Mouse (Mus musculus) forebrain, embryonic 16.5 days (tissue): ENCODE data around the gene Gm20388. TPM values are rescaled to one million over a fixed set of nuclear protein-coding genes. Genes with fewer than 3 reads are reported as not detected.
A peak's percentile ranks its signal among the peaks of the same experiment; 100 is the strongest.

Experiments
- ATAC-seq: fragments of 200-750 bp; cut with Nextera tagmentation; 2 replicates; pipeline ENCODE4 v1.8.0; 2017; ENCODE audit warnings: mild to moderate bottlenecking, moderate library complexity
- H3K27ac ChIP-seq: fragments of 300-500 bp; sonication (generic); 2 replicates; pipeline ENCODE4 v1.5.1; 2014; ENCODE audit warnings: low read length, control low read depth
- H3K27me3 ChIP-seq: fragments of 300-500 bp; sonication (generic); replicated peaks from 2 replicates; pipeline ENCODE4 v1.6.1; 2014; ENCODE audit warnings: low read length; ENCODE audit not compliant: control insufficient read depth, insufficient read depth
- H3K36me3 ChIP-seq: fragments of 300-500 bp; sonication (generic); 2 replicates; pipeline ENCODE4 v1.6.1; 2014; ENCODE audit not compliant: control insufficient read depth, insufficient read depth
- H3K4me1 ChIP-seq: fragments of 300-500 bp; sonication (generic); replicated peaks from 2 replicates; pipeline ENCODE4 v1.6.1; 2014; ENCODE audit warnings: low read length; ENCODE audit not compliant: control insufficient read depth, insufficient read depth
- H3K4me2 ChIP-seq: fragments of 300-500 bp; sonication (generic); 2 replicates; pipeline ENCODE4 v1.6.1; 2014; ENCODE audit warnings: mild to moderate bottlenecking, low read length, control low read depth
- H3K4me3 ChIP-seq: fragments of 300-500 bp; sonication (generic); replicated peaks from 2 replicates; pipeline ENCODE4 v1.5.1; 2014; ENCODE audit warnings: mild to moderate bottlenecking, low read length, control low read depth
- H3K9ac ChIP-seq: fragments of 300-500 bp; sonication (generic); replicated peaks from 2 replicates; pipeline ENCODE4 v1.6.1; 2014; ENCODE audit warnings: low read depth, low read length, control low read depth
- H3K9me3 ChIP-seq: fragments of 300-500 bp; sonication (generic); 2 replicates; pipeline ENCODE4 v1.6.1; 2016; ENCODE audit warnings: low read length; ENCODE audit not compliant: control insufficient read depth
- WGBS: fragments of 180-500 bp; shearing (Covaris S2); extraction: QIAGEN DNeasy Blood & Tissue Kit; methylation state at CpG from one replicate; pipeline ENCODE4 v1.1.7; 2014; 5-methylcytosine and 5-hydroxymethylcytosine counted together
- polyA plus RNA-seq: library from polyadenylated mRNA; unstranded; fragments of >200 nt; fragmentation: Nextera tagmentation; extraction: Ambion mirVana; gene quantifications from 2 replicates; pipeline ENCODE4 v1.2.1, GENCODE M21; 2015

Gm20388 gene
- polyA plus RNA-seq, 1 experiment from 2014 or later = 4.7 TPM

DNA sequence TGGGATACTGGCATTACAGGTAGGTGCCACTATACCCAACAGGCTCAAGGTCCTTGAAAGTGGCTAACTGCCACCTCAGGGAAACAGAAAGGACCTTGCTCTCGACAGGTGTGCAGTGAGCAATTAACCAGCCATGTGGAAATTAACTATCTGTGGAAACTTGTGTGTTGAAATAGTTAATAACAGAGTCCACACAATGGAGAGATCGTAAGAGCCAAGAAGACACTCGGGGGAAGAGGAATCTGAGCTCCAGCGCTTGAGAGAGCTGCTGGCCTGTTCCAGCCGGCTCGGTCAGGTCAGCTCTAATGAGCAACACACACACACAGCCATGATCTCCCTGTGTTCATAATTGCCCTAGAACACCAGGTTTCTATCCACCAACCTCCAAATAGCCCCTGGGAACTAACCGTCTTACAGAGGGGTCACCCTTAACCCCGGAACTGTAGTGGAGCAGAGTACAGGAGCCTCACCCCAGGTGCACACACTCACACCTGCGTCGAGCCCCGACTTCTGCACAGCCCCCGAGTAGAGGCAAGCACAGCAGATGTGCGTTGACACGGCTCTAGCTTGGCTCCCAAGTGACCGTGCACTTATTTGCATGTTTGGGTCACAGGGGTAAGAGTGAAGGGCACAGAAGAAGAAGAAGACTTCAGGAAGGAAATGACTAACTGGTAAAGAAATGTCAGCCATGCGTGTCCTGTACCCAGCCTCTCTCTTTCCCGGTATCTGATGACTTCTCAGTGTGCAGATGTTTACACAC lies 814.4 kb downstream of the Gm20388 start:
- H3K4me1 ChIP-seq = no peaks in the 10 kb centered on the region
- H3K9ac ChIP-seq = no peak overlapping the region
- no peaks in the 10 kb centered on the region for H3K27me3 ChIP-seq
- no peak overlapping the region for H3K27ac ChIP-seq
- H3K36me3 ChIP-seq = no peaks in the 10 kb centered on the region
- H3K4me2 ChIP-seq = no peak overlapping the region
- H3K9me3 ChIP-seq = no peaks in the 10 kb centered on the region
- no peak for ATAC-seq
- 83% methylated on average over 17 of the region's 17 CpGs for WGBS
- H3K4me3 ChIP-seq = no peak overlapping the region

DNA sequence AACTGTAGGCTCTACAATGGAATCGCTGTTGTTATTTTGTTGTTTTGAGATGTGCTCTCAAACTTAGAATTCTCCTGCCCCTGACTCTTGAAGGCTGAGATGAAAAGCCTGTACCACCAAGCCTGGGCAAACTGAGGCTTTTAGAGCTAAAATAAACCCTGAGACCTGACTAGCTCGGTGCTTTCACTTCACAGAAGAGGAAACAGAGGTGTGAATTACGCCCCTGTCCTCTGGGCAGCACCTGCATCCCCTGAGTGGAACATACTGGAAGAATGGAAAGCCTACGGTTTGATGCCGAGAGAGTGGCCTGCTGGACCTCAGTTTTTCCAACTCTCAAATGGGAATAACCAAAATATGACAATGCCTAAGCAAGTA lies 814.9 kb downstream of the Gm20388 start:
- Histone ChIP-seq H3K4me3 (no peak overlapping the region), H3K4me2 (no peak overlapping the region), H3K4me1 (no peaks in the 10 kb centered on the region), H3K36me3 (no peaks in the 10 kb centered on the region), H3K9ac (no peak overlapping the region), H3K27ac (no peak overlapping the region), H3K9me3 (no peaks in the 10 kb centered on the region), H3K27me3 (no peaks in the 10 kb centered on the region)
- 90% methylated on average over 5 of the region's 5 CpGs for WGBS
- ATAC-seq = no peak

DNA sequence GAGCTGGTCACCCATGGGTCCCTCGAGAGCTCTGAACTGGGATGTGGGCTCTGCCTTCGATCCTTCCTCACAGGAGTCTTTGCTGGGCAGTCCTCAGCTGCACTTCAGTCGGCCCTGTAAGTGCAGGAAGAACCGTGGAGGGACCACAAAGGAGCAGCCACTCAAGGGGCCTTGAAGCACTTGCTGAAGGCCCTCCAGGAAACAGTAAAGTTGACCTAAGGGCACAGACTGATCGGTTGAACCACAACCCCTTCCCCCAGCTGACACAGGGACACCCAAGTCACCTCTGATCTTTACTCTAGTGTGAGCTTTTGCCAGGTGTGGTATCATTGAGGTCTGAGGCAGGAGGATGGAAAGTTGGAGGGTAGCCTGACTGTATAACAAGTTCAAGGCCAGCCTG lies 815.4 kb downstream of the Gm20388 start:
- Histone ChIP-seq H3K4me3 (no peak overlapping the region), H3K36me3 (no peaks in the 10 kb centered on the region), H3K4me2 (no peak overlapping the region), H3K4me1 (no peaks in the 10 kb centered on the region), H3K9ac (no peak overlapping the region), H3K27ac (no peak overlapping the region), H3K27me3 (no peaks in the 10 kb centered on the region), H3K9me3 (no peaks in the 10 kb centered on the region)
- WGBS = 81% methylated on average over 5 of the region's 5 CpGs
- no peak for ATAC-seq

DNA sequence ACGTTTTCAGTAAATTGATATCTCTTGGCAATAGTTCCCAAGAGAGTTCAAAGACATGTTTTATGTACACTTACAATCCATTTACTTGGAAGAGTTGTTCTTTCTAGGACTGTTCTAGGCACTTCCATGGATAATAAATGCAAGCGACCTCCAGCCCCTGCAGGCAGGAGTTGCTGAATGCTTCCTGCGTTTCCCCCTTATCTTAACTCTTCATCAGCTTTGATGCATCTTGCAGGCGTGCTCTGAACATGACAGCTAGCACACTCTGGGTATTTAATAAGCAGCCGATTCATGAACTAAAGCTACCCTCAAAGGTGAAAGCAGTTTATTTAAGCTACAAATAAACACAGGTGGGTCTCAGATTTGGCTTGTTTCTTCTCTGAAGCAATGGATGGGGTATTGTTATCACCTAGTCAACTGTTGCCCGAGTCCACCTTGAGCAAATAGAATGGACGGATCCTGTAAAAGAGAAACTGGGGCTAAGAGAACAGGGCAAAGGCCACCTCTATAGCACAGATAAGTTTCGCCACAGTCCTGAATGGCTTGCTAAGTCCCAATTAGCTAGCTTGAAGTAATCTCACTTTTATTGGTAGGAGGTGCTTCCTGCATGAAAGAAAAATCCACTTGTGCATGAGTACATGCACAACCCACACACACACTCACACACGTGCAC lies 818.0 kb downstream of the Gm20388 start:
- Histone ChIP-seq H3K36me3 (no peaks in the 10 kb centered on the region), H3K27ac (no peak overlapping the region), H3K9ac (no peak overlapping the region), H3K27me3 (0 out of 2 replicates have a peak, but pooled peaks cover 5% of the 10 kb centered on the region), H3K9me3 (no peaks in the 10 kb centered on the region), H3K4me2 (no peak overlapping the region), H3K4me1 (no peaks in the 10 kb centered on the region), H3K4me3 (no peak overlapping the region)
- WGBS = 76% methylated on average over 9 of the region's 9 CpGs
- no peak for ATAC-seq

DNA sequence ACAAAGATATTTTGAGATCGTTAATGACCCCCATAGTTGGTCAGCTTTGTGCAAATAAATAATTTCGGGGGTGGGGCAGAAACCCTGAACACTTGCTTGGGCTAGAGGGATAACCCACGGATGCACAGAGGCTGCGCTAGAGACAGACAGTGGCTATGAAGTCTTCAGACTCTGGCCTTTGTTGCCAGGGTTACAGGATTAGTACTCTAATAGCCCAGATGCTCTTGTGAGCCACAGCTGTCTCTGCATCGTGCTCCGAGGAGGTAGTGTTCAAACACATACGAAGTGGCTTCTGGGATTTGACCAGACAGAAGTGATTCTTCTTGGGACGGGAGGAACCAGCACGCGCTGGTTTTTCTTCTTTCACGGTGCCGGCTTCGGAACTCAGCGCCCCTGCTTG lies 820.9 kb downstream of the Gm20388 start:
- Histone ChIP-seq H3K4me3 (no peak overlapping the region), H3K4me1 (peaks cover 9% of the 10 kb centered on the region), H3K4me2 (no peak overlapping the region), H3K27me3 (peaks cover 18% of the 10 kb centered on the region), H3K9ac (no peak overlapping the region), H3K27ac (no peak overlapping the region), H3K36me3 (no peaks in the 10 kb centered on the region), H3K9me3 (no peaks in the 10 kb centered on the region)
- ATAC-seq = no peak
- WGBS = 32% methylated on average over 14 of the region's 14 CpGs

GRCm38 (mm10) chr8:120732068-120732467 lies 821.4 kb downstream of the Gm20388 start:
- no peak overlapping the region for H3K27ac ChIP-seq
- 49% methylated on average over 5 of the region's 6 CpGs for WGBS
- H3K9me3 ChIP-seq = no peaks in the 10 kb centered on the region
- H3K4me1 ChIP-seq = peaks cover 11% of the 10 kb centered on the region
- H3K9ac ChIP-seq = no peak overlapping the region
- no peak overlapping the region for H3K4me3 ChIP-seq
- ATAC-seq = no peak
- peaks cover 19% of the 10 kb centered on the region for H3K27me3 ChIP-seq
- H3K36me3 ChIP-seq = no peaks in the 10 kb centered on the region
- H3K4me2 ChIP-seq = no peak overlapping the region

- peaks cover 19% of the 10 kb centered on the region for H3K27me3 ChIP-seq
- peak; percentile 97 for ATAC-seq
These were observed 825.3 kb downstream of the Gm20388 start, which contains the start of gene Irf8 for GRCm38 (mm10) chr8:120735770-120736481. TSS of gene Irf8 (plus strand) at chr8:120736358.

GRCm38 (mm10) chr8:120736486-120736885 lies 825.8 kb downstream of the Gm20388 start:
- H3K27ac ChIP-seq = no peak overlapping the region
- H3K27me3 ChIP-seq = peaks cover 19% of the 10 kb centered on the region
- ATAC-seq = peak; percentile 65

More at GRCm38 (mm10) chr8:120735770-120736481, 825.3 kb downstream of the Gm20388 start, which contains the start of gene Irf8:
- peak within 1 kb of the TSS; percentile 61 for H3K9ac ChIP-seq
- no peaks in the 10 kb centered on the region for H3K9me3 ChIP-seq
- H3K36me3 ChIP-seq = no peaks in the 10 kb centered on the region
- H3K27ac ChIP-seq = no peak within 1 kb of the TSS
- peak within 1 kb of the TSS; percentile 99 for H3K4me2 ChIP-seq
- WGBS = under 1% methylated on average over 60 of the region's 62 CpGs
- peak within 1 kb of the TSS; percentile 63 for H3K4me3 ChIP-seq
- peaks cover 11% of the 10 kb centered on the region for H3K4me1 ChIP-seq

GRCm38 (mm10) chr8:120737166-120737565 lies 826.5 kb downstream of the Gm20388 start:
- no peaks in the 10 kb centered on the region for H3K9me3 ChIP-seq
- no peak overlapping the region for H3K4me3 ChIP-seq
- H3K27ac ChIP-seq = no peak overlapping the region
- H3K36me3 ChIP-seq = no peaks in the 10 kb centered on the region
- ATAC-seq = no peak
- no peak overlapping the region for H3K9ac ChIP-seq
- no peak overlapping the region for H3K4me2 ChIP-seq
- peaks cover 19% of the 10 kb centered on the region for H3K27me3 ChIP-seq
- peaks cover 11% of the 10 kb centered on the region for H3K4me1 ChIP-seq
- WGBS = 64% methylated on average over 7 of the region's 7 CpGs

More at GRCm38 (mm10) chr8:120736486-120736885, 825.8 kb downstream of the Gm20388 start:
- no peaks in the 10 kb centered on the region for H3K9me3 ChIP-seq
- peak overlapping the region; percentile 54 for H3K9ac ChIP-seq
- H3K4me3 ChIP-seq = peak overlapping the region; percentile 63
- H3K36me3 ChIP-seq = no peaks in the 10 kb centered on the region
- 1% methylated on average over 11 of the region's 11 CpGs for WGBS
- peaks cover 11% of the 10 kb centered on the region for H3K4me1 ChIP-seq
- H3K4me2 ChIP-seq = peak overlapping the region; percentile 99
